In genomic region chr1:159723733-159724132, GRCm38 (mm10) we compare ENCODE assay signal across 21 mouse cellular contexts.
"Had no signal": no experiment of that assay in that cellular context is flagged by ENCODE, and none has a peak within 500 bp of the region (broad histone marks: within the 10 kb centered on the region; RNA-seq: fewer than 3 reads in every experiment).

No protein-coding gene starts in this region.

- DNase-seq: cerebellum, adult 8-10 months; cerebellum, adult 9-10 months; cerebellum, adult 9-11 months; cerebellum, postnatal 10 days; cerebellum, postnatal 14 days; cerebellum, postnatal 25 days; cerebellum, postnatal 36 days; embryo, embryonic 11 days; forebrain, postnatal 0 days; gastrocnemius, adult 2 months; gastrocnemius, postnatal 10 days; gastrocnemius, postnatal 14 days; gastrocnemius, postnatal 25 days; gastrocnemius, postnatal 36 days; heart, adult 11 months; heart, adult 18-20 months; heart, adult 2 months had no signal

- ATAC-seq: forebrain, embryonic 13.5 days; forebrain, embryonic 14.5 days; forebrain, embryonic 15.5 days; forebrain, embryonic 16.5 days; forebrain, postnatal 0 days had no signal
